Mouse (Mus musculus) ES-E14 (cell line): Measurements from ENCODE around the gene Slc25a45.

Experiments used
- HCFC1 ChIP-seq: IDR thresholded peaks from 2 replicates; pipeline ENCODE4 v1.6.1; 2012; ENCODE audit warnings: low read length, inconsistent platforms, borderline replicate concordance; ENCODE audit not compliant: insufficient read depth
- MAFK ChIP-seq: IDR thresholded peaks from 2 replicates; pipeline ENCODE4 v1.6.1; 2014; ENCODE audit warnings: mild to moderate bottlenecking, low read depth, low read length, inconsistent platforms; ENCODE audit not compliant: insufficient read depth
- ZC3H11A ChIP-seq: IDR thresholded peaks from 2 replicates; pipeline ENCODE4 v1.6.1; 2012; ENCODE audit warnings: low read depth, mild to moderate bottlenecking, inconsistent platforms, low read length, borderline replicate concordance
- ZNF384 ChIP-seq: IDR thresholded peaks from 2 replicates; pipeline ENCODE4 v1.6.1; 2012; ENCODE audit warnings: low read depth, low read length, inconsistent platforms

DNA sequence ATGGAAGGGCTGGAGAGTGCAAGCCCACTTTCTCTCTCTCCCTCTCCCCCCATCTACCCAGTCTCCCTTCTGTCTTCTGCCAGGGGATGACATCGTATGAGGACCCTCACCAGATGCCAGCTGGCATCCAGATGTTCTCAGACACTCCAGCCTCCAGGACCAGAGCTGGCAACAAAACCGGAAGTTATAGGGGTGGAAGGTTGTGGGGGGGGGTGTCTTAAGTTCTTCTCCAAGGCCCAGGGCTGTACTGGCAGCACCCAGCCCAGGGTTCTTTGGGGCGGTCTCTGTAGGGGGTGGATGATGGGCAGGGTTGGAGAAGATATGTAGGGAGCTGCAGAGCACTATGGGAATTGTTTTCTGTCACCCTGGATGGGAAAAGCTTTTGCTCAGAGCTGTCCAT, 50.9 kb downstream of the Slc25a45 start:
- TF ChIP-seq HCFC1 (no peak), ZC3H11A (no peak), ZNF384 (no peak), MAFK (no peak)
